Mouse (Mus musculus) intestine, postnatal 0 days (tissue): ENCODE measurements around the gene Olfr221. TPM values are rescaled to one million over a fixed set of nuclear protein-coding genes. Genes with fewer than 3 reads are reported as not detected.

Experiments
- ATAC-seq: fragments of 200-750 bp; cut with Nextera tagmentation; 2 replicates; pipeline ENCODE4 v1.8.0; 2017; ENCODE audit warnings: mild to moderate bottlenecking, moderate TSS enrichment, moderate library complexity
- H3K27ac ChIP-seq: fragments of 300-500 bp; sonication (generic); 2 replicates; pipeline ENCODE4 v1.5.1; 2014; ENCODE audit warnings: mild to moderate bottlenecking, low read depth, low read length, moderate library complexity
- H3K27me3 ChIP-seq: fragments of 300-500 bp; sonication (generic); replicated peaks from 2 replicates; pipeline ENCODE4 v1.6.1; 2014; ENCODE audit warnings: low read length, mixed read lengths; ENCODE audit not compliant: control insufficient read depth, insufficient read depth
- H3K36me3 ChIP-seq: fragments of 300-500 bp; sonication (generic); 2 replicates; pipeline ENCODE4 v1.6.1; 2014; ENCODE audit warnings: mild to moderate bottlenecking, moderate library complexity; ENCODE audit not compliant: control insufficient read depth, insufficient read depth
- H3K4me1 ChIP-seq: fragments of 300-500 bp; sonication (generic); replicated peaks from 2 replicates; pipeline ENCODE4 v1.6.1; 2014; ENCODE audit warnings: antibody characterized with exemption, low read length, mixed read lengths; ENCODE audit not compliant: control insufficient read depth, insufficient read depth
- H3K4me2 ChIP-seq: fragments of 300-500 bp; sonication (generic); replicated peaks from 2 replicates; pipeline ENCODE4 v1.6.1; 2014; ENCODE audit warnings: low read depth, mild to moderate bottlenecking, moderate library complexity
- H3K4me3 ChIP-seq: fragments of 300-500 bp; sonication (generic); 2 replicates; pipeline ENCODE4 v1.5.1; 2014; ENCODE audit warnings: low read depth, low read length
- H3K9ac ChIP-seq: fragments of 300-500 bp; sonication (generic); 2 replicates; pipeline ENCODE4 v1.6.1; 2014; ENCODE audit warnings: mild to moderate bottlenecking, low read depth, low read length
- H3K9me3 ChIP-seq: fragments of 300-500 bp; sonication (generic); 2 replicates; pipeline ENCODE4 v1.6.1; 2016; ENCODE audit warnings: mixed run types; ENCODE audit not compliant: control insufficient read depth
- CTCF ChIP-seq: sonication (generic); IDR thresholded peaks from 2 replicates; pipeline ENCODE4 v1.5.1; 2016; ENCODE audit warnings: low read depth, mild to moderate bottlenecking, control low read depth, antibody characterized with exemption, moderate library complexity
- WGBS: fragments of 180-500 bp; shearing (Covaris S2); extraction: QIAGEN DNeasy Blood & Tissue Kit; methylation state at CpG from one replicate; pipeline ENCODE4 v1.1.7; 2014; 5-methylcytosine and 5-hydroxymethylcytosine counted together
- polyA plus RNA-seq: library from polyadenylated mRNA; unstranded; fragments of >200 nt; fragmentation: Nextera tagmentation; extraction: Ambion mirVana; gene quantifications from 2 replicates; pipeline ENCODE4 v1.2.1, GENCODE M21; 2015

The Olfr221 gene
- polyA plus RNA-seq, 1 experiment from 2014 or later: not detected

DNA sequence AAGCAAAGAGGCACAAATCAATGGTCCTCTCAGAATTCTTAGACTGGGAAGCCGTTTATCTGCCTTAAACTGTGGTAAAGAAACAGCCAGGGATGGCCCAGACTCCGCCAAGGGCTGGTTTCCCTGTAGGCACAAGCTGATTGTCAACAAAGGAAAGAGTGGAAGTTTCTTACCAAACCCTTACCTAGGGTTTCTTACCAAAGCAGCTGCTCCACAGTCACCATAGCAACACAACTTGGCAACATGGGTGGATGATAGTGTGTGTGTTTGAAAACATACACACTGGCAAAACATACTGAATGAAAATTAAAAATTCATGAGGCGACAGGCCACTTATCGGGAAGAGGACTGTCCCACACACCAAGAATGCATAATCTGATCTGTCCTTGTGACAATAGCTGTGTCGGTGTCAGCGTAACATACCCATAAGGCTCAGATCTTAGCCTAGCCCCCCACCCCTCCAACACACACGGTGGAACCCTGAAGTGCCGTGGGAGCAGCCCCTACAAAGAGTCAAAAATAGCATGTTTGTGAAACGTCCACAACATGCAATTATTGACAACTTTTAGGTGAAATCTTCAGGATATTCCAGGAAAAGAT is 3.8 kb upstream of the Olfr221 start:
- H3K27me3 ChIP-seq: no peaks in the 10 kb centered on the region
- no peak for ATAC-seq
- H3K4me3 ChIP-seq: no peak overlapping the region
- H3K9me3 ChIP-seq: no peaks in the 10 kb centered on the region
- H3K4me2 ChIP-seq: no peak overlapping the region
- no peaks in the 10 kb centered on the region for H3K36me3 ChIP-seq
- H3K4me1 ChIP-seq: no peaks in the 10 kb centered on the region
- WGBS: 80% methylated on average over 9 of the region's 9 CpGs
- H3K9ac ChIP-seq: no peak overlapping the region
- no peak overlapping the region for H3K27ac ChIP-seq
- TF ChIP-seq CTCF: no peak

GRCm38 (mm10) chr14:52044901-52045678 is 2.8 kb upstream of the Olfr221 start:
- TF ChIP-seq CTCF: peak; percentile 77
- Histone ChIP-seq H3K36me3 (no peaks in the 10 kb centered on the region), H3K4me2 (no peak overlapping the region; the same call in 1 of the 2 replicates), H3K4me1 (no peaks in the 10 kb centered on the region), H3K4me3 (no peak overlapping the region), H3K9ac (no peak overlapping the region), H3K27ac (no peak overlapping the region), H3K27me3 (no peaks in the 10 kb centered on the region), H3K9me3 (no peaks in the 10 kb centered on the region)
- ATAC-seq: peak; percentile 61
- 3% methylated on average over 8 of the region's 8 CpGs for WGBS

GRCm38 (mm10) chr14:52043446-52043845 is 1.2 kb upstream of the Olfr221 start:
- H3K4me3 ChIP-seq: no peak overlapping the region
- no peak overlapping the region for H3K4me2 ChIP-seq
- H3K9ac ChIP-seq: no peak overlapping the region
- no peaks in the 10 kb centered on the region for H3K27me3 ChIP-seq
- no peak for ATAC-seq
- 0 out of 2 replicates have a peak, but pooled peaks cover 3% of the 10 kb centered on the region for H3K4me1 ChIP-seq
- H3K9me3 ChIP-seq: no peaks in the 10 kb centered on the region
- WGBS: 77% methylated on average over 6 of the region's 6 CpGs
- H3K36me3 ChIP-seq: no peaks in the 10 kb centered on the region
- no peak for TF ChIP-seq CTCF
- no peak overlapping the region for H3K27ac ChIP-seq

DNA sequence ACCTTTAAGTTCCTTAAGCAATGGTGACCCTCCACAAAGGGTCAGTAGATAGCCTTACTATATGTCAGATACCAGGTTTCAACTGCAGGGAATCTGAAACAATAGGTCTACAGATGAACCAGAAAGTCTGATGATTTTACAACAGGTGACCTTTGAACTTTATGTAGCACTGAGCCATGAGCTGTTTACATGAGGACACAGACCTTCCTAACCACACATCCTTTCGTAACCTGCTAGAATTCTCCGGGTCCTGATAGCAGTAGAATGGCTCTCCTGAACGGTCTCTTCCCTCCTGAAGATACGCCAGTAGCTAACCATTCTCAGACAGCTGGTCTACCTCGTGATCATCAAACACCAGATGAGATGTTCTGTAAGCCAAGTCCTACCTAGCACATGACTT is 2.9 kb downstream of the Olfr221 start:
- Histone ChIP-seq H3K4me1 (0 out of 2 replicates have a peak, but pooled peaks cover 3% of the 10 kb centered on the region), H3K9me3 (no peaks in the 10 kb centered on the region), H3K9ac (no peak overlapping the region), H3K4me2 (no peak overlapping the region), H3K4me3 (no peak overlapping the region), H3K36me3 (no peaks in the 10 kb centered on the region), H3K27ac (no peak overlapping the region), H3K27me3 (no peaks in the 10 kb centered on the region)
- TF ChIP-seq CTCF: no peak
- WGBS: 35% methylated on average over 5 of the region's 5 CpGs
- peak; percentile 81 for ATAC-seq

GRCm38 (mm10) chr14:52035926-52036325 is 6.3 kb downstream of the Olfr221 start:
- TF ChIP-seq CTCF: no peak
- 0 out of 2 replicates have a peak, but pooled peaks cover 3% of the 10 kb centered on the region for H3K4me1 ChIP-seq
- no peak overlapping the region for H3K27ac ChIP-seq
- H3K27me3 ChIP-seq: no peaks in the 10 kb centered on the region
- H3K9me3 ChIP-seq: no peaks in the 10 kb centered on the region
- no peak for ATAC-seq
- H3K4me2 ChIP-seq: no peak overlapping the region
- 75% methylated on average over 6 of the region's 6 CpGs for WGBS
- H3K4me3 ChIP-seq: no peak overlapping the region
- H3K9ac ChIP-seq: no peak overlapping the region
- H3K36me3 ChIP-seq: no peaks in the 10 kb centered on the region

GRCm38 (mm10) chr14:52026342-52026741 is 15.9 kb downstream of the Olfr221 start:
- Histone ChIP-seq H3K9me3 (no peaks in the 10 kb centered on the region), H3K36me3 (no peaks in the 10 kb centered on the region), H3K27me3 (no peaks in the 10 kb centered on the region), H3K9ac (no peak overlapping the region), H3K27ac (no peak overlapping the region), H3K4me1 (no peaks in the 10 kb centered on the region), H3K4me2 (no peak overlapping the region), H3K4me3 (no peak overlapping the region)
- TF ChIP-seq CTCF: no peak
- ATAC-seq: no peak
- 82% methylated on average over 4 of the region's 4 CpGs for WGBS
